Mouse (Mus musculus): ENCODE data around the gene Jarid2.

Jarid2 gene

GRCm38 (mm10) chr13:44839866-44840835 lies 110.9 kb downstream of the Jarid2 start:
- peak; percentile 86 for DNase-seq (ENCODE audit: low spot score)

DNA sequence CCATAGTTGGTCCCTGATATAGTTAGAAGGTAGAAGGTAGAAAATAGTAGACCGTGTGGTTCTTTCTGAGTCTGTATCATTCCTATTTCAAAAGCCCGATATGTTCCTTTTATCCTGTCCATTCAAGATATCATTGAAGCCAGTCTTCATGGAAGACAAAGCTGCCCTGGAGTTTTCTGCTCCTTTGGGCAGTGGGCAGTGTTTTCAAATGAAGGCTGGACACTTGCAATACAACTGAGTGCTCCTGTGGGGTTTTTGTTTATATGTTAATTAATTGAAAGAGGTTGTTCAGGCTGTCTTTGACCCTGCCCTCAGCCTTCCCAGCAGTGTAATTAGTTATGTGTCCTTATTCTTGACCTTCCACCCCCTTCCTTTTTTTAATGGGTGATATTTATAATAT lies 122.2 kb downstream of the Jarid2 start:
- DNase-seq (ENCODE audit: low spot score) = no peak

DNA sequence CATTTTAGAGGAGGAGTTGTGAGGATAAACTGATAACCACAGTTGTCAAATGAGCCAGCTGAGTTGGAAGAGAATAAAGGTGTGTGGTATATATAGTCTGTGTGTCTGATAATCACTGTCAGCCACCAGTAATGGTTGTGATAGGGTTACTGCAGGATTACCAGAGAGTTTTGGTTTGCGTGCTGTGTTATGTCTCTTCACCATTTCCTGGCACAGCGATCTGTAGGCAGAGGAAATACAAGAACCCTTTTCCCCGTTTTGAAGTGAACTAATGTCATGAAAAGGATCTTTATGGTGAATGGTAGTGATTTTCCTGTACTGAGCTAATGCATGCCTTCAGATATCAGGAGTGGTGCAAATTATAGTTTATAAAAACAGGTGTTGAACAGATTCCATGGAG lies 122.8 kb downstream of the Jarid2 start:
- no peak for DNase-seq (ENCODE audit: low spot score)

DNA sequence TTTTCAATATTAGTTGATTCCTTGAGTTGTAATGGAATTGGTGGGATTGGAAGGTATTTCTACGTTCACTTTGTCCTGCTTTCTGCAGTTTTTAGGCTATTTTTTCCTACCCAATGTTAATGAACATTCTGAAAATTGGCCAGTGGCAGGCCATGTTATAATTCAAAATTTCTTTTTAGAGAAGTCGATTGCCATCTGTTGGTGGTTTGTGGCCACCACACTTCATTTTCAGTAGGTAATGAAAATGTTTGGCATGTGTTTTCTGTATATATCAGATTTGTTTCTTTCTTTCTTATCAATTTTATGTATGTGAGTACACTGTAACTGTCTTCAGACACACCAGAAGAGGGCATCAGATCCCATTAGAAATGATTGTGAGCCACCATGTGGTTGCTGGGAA lies 136.3 kb downstream of the Jarid2 start:
- no peak for DNase-seq (ENCODE audit: low spot score)

DNA sequence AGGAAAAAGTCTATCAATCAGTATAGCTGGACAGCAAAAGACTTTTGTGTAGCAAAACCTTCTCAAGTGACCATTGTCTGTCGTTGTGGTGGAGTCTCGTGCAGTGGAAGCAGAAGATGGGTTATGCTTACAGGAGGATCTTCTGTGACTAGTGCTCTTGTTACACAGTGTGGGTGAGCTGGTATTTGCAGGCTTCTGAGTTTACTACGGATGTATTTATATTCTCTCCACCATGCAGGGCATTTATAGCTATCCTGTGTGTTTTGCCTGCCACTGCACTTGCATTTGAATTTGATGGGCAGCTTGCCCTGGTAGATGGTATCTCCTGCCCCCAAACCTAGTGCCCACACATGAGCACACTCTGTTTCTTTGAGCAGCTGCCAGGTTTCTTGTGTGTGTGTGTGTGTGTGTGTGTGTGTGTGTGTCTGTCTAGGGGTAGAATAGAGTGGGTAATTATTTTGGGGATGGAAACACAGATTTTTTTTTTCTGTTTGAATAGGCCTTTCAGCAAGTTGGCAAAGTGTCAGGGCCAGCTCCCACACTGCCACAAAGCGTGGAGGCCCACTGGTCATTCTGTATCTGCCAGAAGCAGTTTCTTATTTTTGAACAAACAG lies 138.9 kb downstream of the Jarid2 start:
- DNase-seq (ENCODE audit: low spot score) = no peak

DNA sequence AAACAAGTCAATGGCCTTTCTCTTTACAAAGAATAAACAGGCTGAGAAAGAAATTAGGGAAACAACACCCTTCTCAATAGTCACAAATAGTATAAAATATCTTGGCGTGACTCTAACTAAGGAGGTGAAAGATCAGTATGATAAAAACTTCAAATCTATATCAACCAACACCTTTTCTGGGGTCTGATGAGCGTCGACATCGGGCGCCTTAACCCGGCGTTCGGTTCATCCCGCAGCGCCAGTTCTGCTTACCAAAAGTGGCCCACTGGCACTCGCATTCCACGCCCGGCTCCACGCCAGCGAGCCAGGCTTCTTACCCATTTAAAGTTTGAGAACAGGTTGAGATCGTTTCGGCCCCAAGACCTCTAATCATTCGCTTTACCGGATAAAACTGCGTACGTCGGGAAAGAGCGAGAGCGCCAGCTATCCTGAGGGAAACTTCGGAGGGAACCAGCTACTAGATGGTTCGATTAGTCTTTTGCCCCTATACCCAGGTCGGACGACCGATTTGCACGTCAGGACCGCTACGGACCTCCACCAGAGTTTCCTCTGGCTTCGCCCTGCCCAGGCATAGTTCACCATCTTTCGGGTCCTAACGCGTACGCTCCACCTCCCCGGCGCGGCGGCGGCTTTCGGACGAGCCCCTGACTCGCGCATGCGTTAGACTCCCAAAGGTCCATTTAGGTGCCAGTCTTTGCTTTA lies 140.3 kb downstream of the Jarid2 start:
- peak; percentile 99 for DNase-seq (ENCODE audit: low spot score)

GRCm38 (mm10) chr13:44876799-44877198 lies 147.5 kb downstream of the Jarid2 start:
- peak; percentile 39 for DNase-seq (ENCODE audit: low spot score)

DNA sequence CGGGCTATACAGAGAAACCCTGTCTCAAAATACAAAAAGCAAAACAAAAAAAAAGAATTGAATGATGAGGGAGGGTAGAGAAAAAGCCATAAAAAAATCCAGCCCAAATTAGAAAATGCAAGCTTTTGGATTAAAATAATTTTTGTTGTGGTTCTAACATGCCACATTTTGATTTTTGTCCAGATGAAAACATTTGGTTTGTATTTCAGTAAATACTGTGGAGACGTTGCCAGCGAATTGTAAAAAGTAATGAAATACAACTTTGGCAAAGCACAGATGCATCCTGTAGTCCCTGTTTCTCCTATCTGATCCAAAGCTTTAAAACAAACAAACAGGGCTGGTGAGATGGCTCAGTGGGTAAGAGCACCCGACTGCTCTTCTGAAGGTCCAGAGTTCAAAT lies 151.7 kb downstream of the Jarid2 start:
- DNase-seq (ENCODE audit: low spot score) = no peak

DNA sequence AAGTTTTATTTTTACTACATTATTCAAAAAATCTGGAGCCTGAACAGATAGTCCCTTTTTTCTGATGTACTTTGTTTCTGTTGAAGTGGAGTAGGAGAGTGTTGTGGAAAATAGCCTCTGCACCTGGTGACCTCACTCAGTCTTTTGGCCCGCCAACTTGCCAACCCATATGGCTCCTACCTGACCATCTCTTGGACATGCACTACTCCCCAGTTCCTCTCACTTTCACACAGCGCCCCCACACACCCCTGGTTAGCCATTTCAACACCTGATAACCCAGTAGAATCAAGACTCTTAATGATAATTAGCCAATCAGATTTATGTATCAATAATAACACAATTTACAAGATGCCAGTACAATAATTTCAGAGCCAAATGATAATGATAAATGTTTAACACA lies 156.9 kb downstream of the Jarid2 start:
- DNase-seq (ENCODE audit: low spot score) = no peak

- no peak for DNase-seq (ENCODE audit: low spot score)
Measured at GRCm38 (mm10) chr13:44890612-44891011, 161.3 kb downstream of the Jarid2 start.

- DNase-seq (ENCODE audit: low spot score) = peak; percentile 67
Measured at GRCm38 (mm10) chr13:44891813-44892730, 162.8 kb downstream of the Jarid2 start.

DNA sequence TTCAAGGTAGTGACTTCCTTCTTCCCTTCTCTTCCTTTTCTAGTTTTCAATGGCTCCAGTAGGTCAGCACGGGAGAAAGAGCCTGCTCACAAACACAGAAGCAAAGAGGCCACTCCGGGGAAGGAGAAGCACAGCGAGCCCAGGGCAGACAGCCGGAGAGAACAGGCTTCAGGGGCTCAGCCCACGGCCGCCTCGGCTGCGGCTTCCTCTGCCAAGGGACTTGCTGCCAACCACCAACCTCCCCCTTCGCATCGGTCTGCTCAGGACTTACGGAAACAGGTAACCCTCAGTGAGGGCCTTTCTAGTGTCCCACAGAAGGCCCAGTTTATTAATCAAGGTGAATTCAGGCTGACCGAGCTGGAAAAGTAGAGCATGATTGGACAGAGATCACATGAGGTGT lies 166.9 kb downstream of the Jarid2 start:
- no peak for DNase-seq (ENCODE audit: low spot score)

DNA sequence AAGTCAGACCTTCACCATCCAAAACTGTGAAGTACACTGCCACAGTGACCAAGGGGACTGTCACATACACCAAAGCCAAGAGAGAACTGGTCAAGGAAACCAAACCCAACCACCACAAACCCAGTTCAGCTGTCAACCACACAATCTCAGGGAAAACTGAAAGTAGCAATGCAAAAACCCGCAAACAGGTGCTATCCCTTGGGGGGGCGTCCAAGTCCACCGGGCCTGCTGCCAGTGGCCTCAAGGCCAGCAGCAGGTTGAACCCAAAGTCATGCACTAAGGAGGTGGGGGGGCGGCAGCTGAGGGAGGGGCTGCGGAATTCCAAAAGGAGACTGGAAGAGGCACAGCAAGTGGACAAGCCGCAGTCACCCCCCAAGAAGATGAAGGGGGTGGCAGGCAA lies 173.0 kb downstream of the Jarid2 start:
- no peak for DNase-seq (ENCODE audit: low spot score)

- DNase-seq (ENCODE audit: low spot score) = no peak
Measured at GRCm38 (mm10) chr13:44903416-44903815, 174.1 kb downstream of the Jarid2 start.

DNA sequence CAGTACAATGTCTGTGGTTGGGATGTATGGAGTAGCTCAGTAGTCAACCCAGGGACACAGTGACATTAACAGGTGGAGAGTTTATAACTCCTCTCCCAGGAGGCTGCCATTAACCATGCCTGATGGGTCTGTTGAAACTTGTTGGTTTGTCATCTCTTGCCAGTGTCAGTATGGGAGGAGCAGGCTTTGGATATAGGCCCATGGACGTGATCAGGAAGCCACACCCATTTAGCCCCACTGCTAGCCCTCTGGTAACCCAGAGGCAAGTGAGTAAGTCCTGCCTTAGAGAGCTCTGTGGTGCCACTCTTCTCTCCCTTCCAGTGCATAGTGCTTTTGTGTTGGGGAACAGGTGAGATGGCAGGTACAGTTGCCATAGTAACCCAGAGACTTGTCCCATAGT lies 175.0 kb downstream of the Jarid2 start:
- DNase-seq (ENCODE audit: low spot score) = no peak

DNA sequence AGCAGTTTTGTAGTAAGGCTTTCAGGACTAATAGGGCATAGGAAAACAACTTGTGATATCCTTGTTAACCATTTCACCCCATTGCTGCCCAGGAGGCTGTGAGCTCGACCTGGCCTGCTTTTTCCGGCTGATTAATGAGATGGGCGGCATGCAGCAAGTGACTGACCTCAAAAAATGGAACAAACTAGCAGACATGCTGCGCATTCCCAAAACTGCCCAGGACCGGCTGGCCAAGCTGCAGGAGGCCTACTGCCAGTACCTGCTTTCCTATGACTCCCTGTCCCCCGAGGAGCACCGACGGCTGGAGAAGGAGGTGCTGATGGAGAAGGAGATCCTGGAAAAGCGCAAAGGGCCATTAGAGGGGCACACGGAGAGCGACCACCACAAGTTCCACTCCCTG lies 176.9 kb downstream of the Jarid2 start:
- peak; percentile 32 for DNase-seq (ENCODE audit: low spot score)

DNA sequence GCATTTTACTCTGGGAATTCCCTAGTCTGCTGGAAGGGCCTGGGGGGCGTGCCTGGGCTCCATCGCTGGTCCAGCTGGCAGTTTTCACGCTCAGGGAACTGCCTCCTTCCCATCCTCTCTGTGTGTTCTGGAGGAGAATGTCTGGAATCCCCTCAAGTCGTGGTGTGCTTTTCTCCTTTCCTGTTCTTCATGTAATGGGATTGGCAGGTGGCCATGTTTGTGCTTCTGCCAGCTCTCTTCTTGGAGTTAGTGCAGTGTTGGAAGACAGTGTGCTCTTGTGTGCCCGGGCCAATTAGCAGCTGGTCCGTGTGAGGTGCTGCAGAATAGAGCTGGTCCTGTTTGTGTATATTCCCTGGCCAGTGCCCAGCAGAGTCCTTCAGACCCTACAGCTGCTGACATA lies 178.4 kb downstream of the Jarid2 start:
- DNase-seq (ENCODE audit: low spot score) = no peak

DNA sequence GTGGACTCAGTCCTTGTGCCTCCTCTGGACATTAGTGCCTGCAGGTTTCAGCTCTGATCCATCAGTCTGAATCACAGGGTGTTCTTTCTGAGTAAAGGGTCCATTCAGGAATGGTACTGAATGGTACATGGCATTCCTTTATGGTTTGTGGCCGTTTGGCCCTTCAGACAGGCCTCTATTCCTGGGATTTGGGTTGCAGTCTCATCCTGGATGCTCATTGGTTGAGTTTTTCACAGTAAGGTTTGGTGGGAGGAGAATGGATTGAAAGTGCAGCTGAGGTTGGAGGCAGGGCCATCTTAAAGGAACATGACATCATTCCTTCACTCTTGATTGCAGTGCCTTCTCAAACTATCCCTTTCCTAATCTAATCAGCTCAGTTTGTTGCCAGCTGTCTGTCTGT lies 179.5 kb downstream of the Jarid2 start:
- no peak for DNase-seq (ENCODE audit: low spot score)

GRCm38 (mm10) chr13:44912851-44913250 lies 183.6 kb downstream of the Jarid2 start:
- DNase-seq (ENCODE audit: low spot score) = no peak

DNA sequence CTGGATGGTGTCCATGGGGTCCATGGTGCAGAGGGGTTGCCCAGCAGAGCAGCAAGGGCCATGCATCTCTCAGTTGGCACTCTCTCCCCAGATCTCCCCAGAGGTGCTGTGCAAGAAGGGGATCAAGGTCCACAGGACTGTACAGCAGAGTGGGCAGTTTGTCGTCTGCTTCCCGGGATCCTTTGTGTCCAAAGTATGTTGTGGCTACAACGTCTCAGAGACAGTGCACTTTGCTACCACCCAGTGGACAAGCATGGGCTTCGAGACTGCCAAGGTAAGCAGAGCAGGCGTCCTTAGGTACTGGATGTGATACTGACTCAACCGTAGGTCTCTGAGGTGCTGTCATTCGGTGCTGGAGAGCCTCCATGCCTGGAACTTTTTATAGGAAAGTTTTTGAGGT lies 184.3 kb downstream of the Jarid2 start:
- DNase-seq (ENCODE audit: low spot score) = peak; percentile 45

- no peak for DNase-seq (ENCODE audit: low spot score)
Measured at GRCm38 (mm10) chr13:44915382-44915781, 186.1 kb downstream of the Jarid2 start.

GRCm38 (mm10) chr13:44915945-44916344 lies 186.7 kb downstream of the Jarid2 start:
- peak; percentile 58 for DNase-seq (ENCODE audit: low spot score)
